In genomic region chr19:4083826-4084225, GRCm38 (mm10) we compare ENCODE assay signal across 31 mouse cellular contexts. TPM values are rescaled to one million over a fixed set of nuclear protein-coding genes. Genes with fewer than 3 reads are reported as not detected.
DNase-seq lines count a peak whose midpoint lies in the region; ATAC-seq and TF ChIP-seq lines count a peak whose summit lies in the region.
"Had no signal": no experiment of that assay in that cellular context is flagged by ENCODE, and none has a peak within 500 bp of the region (broad histone marks: within the 10 kb centered on the region; RNA-seq: fewer than 3 reads in every experiment).

No protein-coding gene starts in this region.

- H3K27me3 ChIP-seq in heart, embryonic 12.5 days (replicated peaks) = peaks cover 51% of the 10 kb centered on the region
- no peaks in the 10 kb centered on the region for H3K27me3 ChIP-seq in lung, embryonic 14.5 days (ENCODE audit: insufficient read depth, low read length)
- peaks cover 0 to 1% of the 10 kb centered on the region in 2 experiments; a peak in 2 of 4 replicates for H3K27me3 ChIP-seq in MEL (ENCODE audit: control insufficient read depth in 1 of 2, insufficient read depth in 2 of 2, low read length in 2 of 2)
- H3K27me3 ChIP-seq in limb, embryonic 12.5 days = peaks cover 17% of the 10 kb centered on the region; the same call in 1 of the 2 replicates
- H3K27me3 ChIP-seq in midbrain, embryonic 13.5 days = 0 out of 2 replicates have a peak, but pooled peaks cover 3% of the 10 kb centered on the region
- 0 out of 2 replicates have a peak, but pooled peaks cover 2% of the 10 kb centered on the region for H3K27me3 ChIP-seq in midbrain, embryonic 15.5 days (replicated peaks)
- H3K27me3 ChIP-seq: limb, embryonic 13.5 days; neural tube, embryonic 13.5 days had no signal

- H3K36me3 ChIP-seq in heart, embryonic 12.5 days = no peaks in the 10 kb centered on the region
- no peaks in the 10 kb centered on the region for H3K36me3 ChIP-seq in lung, embryonic 14.5 days (ENCODE audit: insufficient read depth)
- H3K36me3 ChIP-seq in MEL (ENCODE audit: control insufficient read depth in 1 of 2, insufficient read depth in 2 of 2, low read length in 2 of 2) = no peaks in the 10 kb centered on the region
- H3K36me3 ChIP-seq in limb, embryonic 12.5 days = no peaks in the 10 kb centered on the region
- H3K36me3 ChIP-seq in midbrain, embryonic 13.5 days = no peaks in the 10 kb centered on the region
- H3K36me3 ChIP-seq in midbrain, embryonic 15.5 days (replicated peaks) = no peaks in the 10 kb centered on the region
- H3K36me3 ChIP-seq: embryonic facial prominence, embryonic 10.5 days; heart, embryonic 15.5 days; limb, embryonic 13.5 days; neural tube, embryonic 13.5 days had no signal

- WGBS in heart, embryonic 12.5 days = 32% methylated on average over 8 of the region's 8 CpGs
- WGBS in lung, embryonic 14.5 days = 23% methylated on average over 8 of the region's 8 CpGs
- 28% methylated on average over 8 of the region's 8 CpGs for WGBS in limb, embryonic 12.5 days
- 23% methylated on average over 8 of the region's 8 CpGs for WGBS in midbrain, embryonic 13.5 days
- WGBS in midbrain, embryonic 15.5 days = 31% methylated on average over 8 of the region's 8 CpGs

- DNase-seq in heart, postnatal 14 days = no peak
- DNase-seq in lung, embryonic 14.5 days = peak; percentile 15
- no peak for DNase-seq in lung, postnatal 10 days
- DNase-seq in MEL (ENCODE audit: low read depth, low spot score) = no peak
- DNase-seq: adrenal gland, postnatal 10 days; B cell, adult 2 months; forebrain, postnatal 0 days; gastrocnemius, postnatal 14 days; heart, adult 2 months; kidney, postnatal 10 days; layer of hippocampus, postnatal 36 days; lung, postnatal 36 days; thymus, postnatal 14 days had no signal

- peak; percentile 41 for TF ChIP-seq CTCF in lung, embryonic 14.5 days (IDR thresholded peaks at IDR 0.05; ENCODE audit: low read depth)
- TF ChIP-seq CTCF in MEL (IDR thresholded peaks at IDR 0.05 in 2 of 3, conservative IDR thresholded peaks at IDR 0.05 in 1 of 3; ENCODE audit: control insufficient read depth in 1 of 3, insufficient read depth in 1 of 3, low read depth in 2 of 3, low read length in 3 of 3, poor library complexity in 1 of 3, severe bottlenecking in 1 of 3) = peak in 2 of 3 experiments; percentile 0 to 10; a peak in 1 of 6 replicates

- H3K4me1 ChIP-seq in heart, embryonic 12.5 days (replicated peaks) = no peaks in the 10 kb centered on the region
- H3K4me1 ChIP-seq in lung, embryonic 14.5 days (ENCODE audit: insufficient read depth) = no peaks in the 10 kb centered on the region
- peaks cover 0 to 5% of the 10 kb centered on the region in 2 experiments; a peak in 1 of 4 replicates for H3K4me1 ChIP-seq in MEL (ENCODE audit: control insufficient read depth in 1 of 2, insufficient read depth in 2 of 2, low read length in 2 of 2)
- H3K4me1 ChIP-seq in limb, embryonic 12.5 days (replicated peaks) = 0 out of 2 replicates have a peak, but pooled peaks cover 7% of the 10 kb centered on the region
- H3K4me1 ChIP-seq in midbrain, embryonic 13.5 days (replicated peaks) = no peaks in the 10 kb centered on the region
- no peaks in the 10 kb centered on the region for H3K4me1 ChIP-seq in midbrain, embryonic 15.5 days
- H3K4me1 ChIP-seq: limb, embryonic 13.5 days; neural tube, embryonic 13.5 days had no signal

- intact Hi-C loops in heart, postnatal 14 days (cut with DNase I) = no loop called here

- H3K4me2 ChIP-seq in heart, embryonic 12.5 days = no peak overlapping the region
- H3K4me2 ChIP-seq in lung, embryonic 14.5 days = no peak overlapping the region
- 0 out of 2 replicates have a peak overlapping the region, but pooled peaks have one; percentile 5 for H3K4me2 ChIP-seq in limb, embryonic 12.5 days
- no peak overlapping the region for H3K4me2 ChIP-seq in midbrain, embryonic 13.5 days (replicated peaks)
- H3K4me2 ChIP-seq in midbrain, embryonic 15.5 days = no peak overlapping the region
- H3K4me2 ChIP-seq: heart, embryonic 15.5 days; limb, embryonic 13.5 days; neural tube, embryonic 13.5 days had no signal

- H3K9me3 ChIP-seq in heart, embryonic 12.5 days (replicated peaks) = no peaks in the 10 kb centered on the region
- H3K9me3 ChIP-seq in lung, embryonic 14.5 days (ENCODE audit: low read depth, low read length) = no peaks in the 10 kb centered on the region
- no peaks in the 10 kb centered on the region for H3K9me3 ChIP-seq in MEL (replicated peaks; ENCODE audit: insufficient read depth, low read length)
- H3K9me3 ChIP-seq in limb, embryonic 12.5 days = no peaks in the 10 kb centered on the region
- H3K9me3 ChIP-seq in midbrain, embryonic 13.5 days = no peaks in the 10 kb centered on the region
- no peaks in the 10 kb centered on the region for H3K9me3 ChIP-seq in midbrain, embryonic 15.5 days
- H3K9me3 ChIP-seq: embryonic facial prominence, embryonic 10.5 days; heart, embryonic 15.5 days; limb, embryonic 13.5 days; neural tube, embryonic 13.5 days had no signal

- no peak overlapping the region for H3K9ac ChIP-seq in heart, embryonic 12.5 days
- no peak overlapping the region for H3K9ac ChIP-seq in lung, embryonic 14.5 days
- H3K9ac ChIP-seq in MEL (ENCODE audit: control insufficient read depth, low read depth, low read length, poor library complexity, severe bottlenecking) = no peak overlapping the region
- H3K9ac ChIP-seq in limb, embryonic 12.5 days (replicated peaks) = no peak overlapping the region
- H3K9ac ChIP-seq in midbrain, embryonic 13.5 days (replicated peaks) = no peak overlapping the region
- no peak overlapping the region for H3K9ac ChIP-seq in midbrain, embryonic 15.5 days
- H3K9ac ChIP-seq: forebrain, postnatal 0 days; heart, embryonic 15.5 days; limb, embryonic 13.5 days; liver, embryonic 14.5 days; neural tube, embryonic 13.5 days had no signal

- no peak for TF ChIP-seq POLR2A in MEL (IDR thresholded peaks at IDR 0.05; ENCODE audit: control insufficient read depth in 1 of 2, insufficient read depth in 1 of 2, low read depth in 1 of 2, low read length in 2 of 2, poor library complexity in 1 of 2)

- ATAC-seq in heart, embryonic 12.5 days (ENCODE audit: insufficient number of reproducible peaks, low FRiP score) = peak; percentile 7; the same call in 1 of the 2 replicates
- ATAC-seq in lung, embryonic 14.5 days (ENCODE audit: insufficient read depth) = peak; percentile 31; the same call in 1 of the 2 replicates
- ATAC-seq in limb, embryonic 12.5 days (ENCODE audit: insufficient number of reproducible peaks, insufficient read depth, low FRiP score, low TSS enrichment, low read depth) = no peak
- no peak for ATAC-seq in midbrain, embryonic 13.5 days
- ATAC-seq in midbrain, embryonic 15.5 days (replicated peaks) = no peak
- ATAC-seq: forebrain, postnatal 0 days; intestine, postnatal 0 days; midbrain, embryonic 16.5 days had no signal

- H3K4me3 ChIP-seq in heart, embryonic 12.5 days = no peak overlapping the region
- no peak overlapping the region for H3K4me3 ChIP-seq in lung, embryonic 14.5 days (ENCODE audit: low read depth, low read length)
- H3K4me3 ChIP-seq in MEL (ENCODE audit: control insufficient read depth in 1 of 2, insufficient read depth in 1 of 2, low read depth in 2 of 2, low read length in 2 of 2) = no peak overlapping the region
- no peak overlapping the region for H3K4me3 ChIP-seq in limb, embryonic 12.5 days (replicated peaks)
- no peak overlapping the region for H3K4me3 ChIP-seq in midbrain, embryonic 13.5 days (replicated peaks)
- H3K4me3 ChIP-seq in midbrain, embryonic 15.5 days = no peak overlapping the region
- H3K4me3 ChIP-seq: embryonic facial prominence, embryonic 10.5 days; heart, adult 2 months; heart, embryonic 15.5 days; layer of hippocampus, adult 2 months; limb, embryonic 13.5 days; myocyte; neural tube, embryonic 13.5 days had no signal

- no peak overlapping the region for H3K27ac ChIP-seq in heart, embryonic 12.5 days (ENCODE audit: poor library complexity, severe bottlenecking)
- H3K27ac ChIP-seq in lung, embryonic 14.5 days (ENCODE audit: low read depth) = no peak overlapping the region
- H3K27ac ChIP-seq in MEL (ENCODE audit: control insufficient read depth, low read depth, low read length) = no peak overlapping the region
- H3K27ac ChIP-seq in limb, embryonic 12.5 days = no peak overlapping the region
- no peak overlapping the region for H3K27ac ChIP-seq in midbrain, embryonic 13.5 days
- H3K27ac ChIP-seq in midbrain, embryonic 15.5 days = no peak overlapping the region
- H3K27ac ChIP-seq: embryonic facial prominence, embryonic 10.5 days; heart, adult 2 months; heart, embryonic 15.5 days; layer of hippocampus, adult 2 months; limb, embryonic 13.5 days; liver, embryonic 14.5 days; neural tube, embryonic 13.5 days had no signal

- TF ChIP-seq EP300 in MEL (IDR thresholded peaks at IDR 0.05; ENCODE audit: low read depth in 1 of 2, low read length in 2 of 2) = no peak

- TF ChIP-seq RAD21 in MEL (IDR thresholded peaks at IDR 0.05; ENCODE audit: low read depth, low read length) = no peak

- no peaks in the 10 kb centered on the region for H3K79me2 ChIP-seq in MEL (ENCODE audit: control insufficient read depth, insufficient read depth, low read length, poor library complexity)

RNA-seq across cellular contexts. Expression of gene Cabp2, which starts 2.4 kb away (rescaled TPM):
- polyA plus RNA-seq in heart, embryonic 12.5 days (2016; fragmentation: Nextera tagmentation; extraction: Ambion mirVana) = not detected in 2 replicates
- total RNA-seq in heart, postnatal 14 days (2021) = not detected
- polyA plus RNA-seq in lung, embryonic 14.5 days (2014; fragmentation: Nextera tagmentation; extraction: Ambion mirVana) = not detected in 2 replicates
- total RNA-seq in MEL (2012; rRNA removed) = not detected in 2 replicates
- polyA plus RNA-seq in MEL (2012; ENCODE audit: insufficient read depth in 1 of 2, insufficient read length in 2 of 2, low read depth in 1 of 2, low replicate concordance in 2 of 2, missing spikeins in 1 of 2) = under 1 TPM in 1 of 2 experiments, not detected in 1; 0.14 TPM
- not detected in 2 replicates for polyA plus RNA-seq in limb, embryonic 12.5 days (2016; fragmentation: Nextera tagmentation; extraction: Ambion mirVana)
- polyA plus RNA-seq in midbrain, embryonic 13.5 days (2015; fragmentation: Nextera tagmentation; extraction: Ambion mirVana) = not detected in 2 replicates
- 0.22 TPM in 1 of 2 replicates, not detected in the other for polyA plus RNA-seq in midbrain, embryonic 15.5 days (2015; fragmentation: Nextera tagmentation; extraction: Ambion mirVana)
- total RNA-seq: CH12.LX; forebrain, postnatal 0 days; gastrocnemius, postnatal 14 days; heart, adult 2 months; hematopoietic stem cell, adult 5-6 weeks; layer of hippocampus, adult 2 months; layer of hippocampus, postnatal 36 days; left cerebral cortex, postnatal 10 days; megakaryocyte-erythroid progenitor cell, adult 5-6 weeks had no signal
- polyA plus RNA-seq: cortical plate, adult 2 months; embryonic facial prominence, embryonic 10.5 days; forebrain, postnatal 0 days; heart, adult 2 months; heart, embryonic 15.5 days; intestine, postnatal 0 days; limb, embryonic 13.5 days; midbrain, embryonic 16.5 days; myocyte; neural tube, embryonic 13.5 days had no signal

RNA-seq across cellular contexts. Expression of gene Cdk2ap2, which starts 13.2 kb away (rescaled TPM):
- polyA plus RNA-seq in heart, embryonic 12.5 days (2016; fragmentation: Nextera tagmentation; extraction: Ambion mirVana) = 54.4 and 57.6 TPM in 2 replicates
- total RNA-seq in heart, postnatal 14 days (2021) = 10 to 100 TPM; 24.2 to 27.5 TPM
- polyA plus RNA-seq in lung, embryonic 14.5 days (2014; fragmentation: Nextera tagmentation; extraction: Ambion mirVana) = 76.6 and 76.8 TPM in 2 replicates
- 53.4 and 53.5 TPM in 2 replicates for total RNA-seq in MEL (2012; rRNA removed)
- polyA plus RNA-seq in MEL (2012; ENCODE audit: insufficient read depth in 1 of 2, insufficient read length in 2 of 2, low read depth in 1 of 2, low replicate concordance in 2 of 2, missing spikeins in 1 of 2) = 10 to 100 TPM in 1 of 2 experiments, not detected in 1; 97.6 TPM
- polyA plus RNA-seq in limb, embryonic 12.5 days (2016; fragmentation: Nextera tagmentation; extraction: Ambion mirVana) = 66.9 and 67.1 TPM in 2 replicates
- polyA plus RNA-seq in midbrain, embryonic 13.5 days (2015; fragmentation: Nextera tagmentation; extraction: Ambion mirVana) = 78.7 and 82.1 TPM in 2 replicates
- 92.3 and 92.9 TPM in 2 replicates for polyA plus RNA-seq in midbrain, embryonic 15.5 days (2015; fragmentation: Nextera tagmentation; extraction: Ambion mirVana)

RNA-seq across cellular contexts. Expression of gene Pitpnm1, which starts 16.0 kb away (rescaled TPM):
- polyA plus RNA-seq in heart, embryonic 12.5 days (2016; fragmentation: Nextera tagmentation; extraction: Ambion mirVana) = 23.3 and 23.5 TPM in 2 replicates
- total RNA-seq in heart, postnatal 14 days (2021) = 10 to 100 TPM; 25.0 to 26.4 TPM
- 5.5 and 7.3 TPM in 2 replicates for polyA plus RNA-seq in lung, embryonic 14.5 days (2014; fragmentation: Nextera tagmentation; extraction: Ambion mirVana)
- 18.4 and 25.3 TPM in 2 replicates for total RNA-seq in MEL (2012; rRNA removed)
- 10 to 100 TPM in 1 of 2 experiments, not detected in 1; 51.2 TPM for polyA plus RNA-seq in MEL (2012; ENCODE audit: insufficient read depth in 1 of 2, insufficient read length in 2 of 2, low read depth in 1 of 2, low replicate concordance in 2 of 2, missing spikeins in 1 of 2)
- 11.6 and 13.0 TPM in 2 replicates for polyA plus RNA-seq in limb, embryonic 12.5 days (2016; fragmentation: Nextera tagmentation; extraction: Ambion mirVana)
- 45.0 and 45.9 TPM in 2 replicates for polyA plus RNA-seq in midbrain, embryonic 13.5 days (2015; fragmentation: Nextera tagmentation; extraction: Ambion mirVana)
- polyA plus RNA-seq in midbrain, embryonic 15.5 days (2015; fragmentation: Nextera tagmentation; extraction: Ambion mirVana) = 97.7 and 102 TPM in 2 replicates

RNA-seq across cellular contexts. Expression of gene Gstp3, which starts 24.5 kb away (rescaled TPM):
- 0.69 TPM in 1 of 2 replicates, not detected in the other for polyA plus RNA-seq in heart, embryonic 12.5 days (2016; fragmentation: Nextera tagmentation; extraction: Ambion mirVana)
- not detected for total RNA-seq in heart, postnatal 14 days (2021)
- polyA plus RNA-seq in lung, embryonic 14.5 days (2014; fragmentation: Nextera tagmentation; extraction: Ambion mirVana) = not detected in 2 replicates
- not detected in 2 replicates for total RNA-seq in MEL (2012; rRNA removed)
- under 1 TPM in 1 of 2 experiments, not detected in 1; 0.84 TPM for polyA plus RNA-seq in MEL (2012; ENCODE audit: insufficient read depth in 1 of 2, insufficient read length in 2 of 2, low read depth in 1 of 2, low replicate concordance in 2 of 2, missing spikeins in 1 of 2)
- polyA plus RNA-seq in limb, embryonic 12.5 days (2016; fragmentation: Nextera tagmentation; extraction: Ambion mirVana) = not detected in 2 replicates
- not detected in 2 replicates for polyA plus RNA-seq in midbrain, embryonic 13.5 days (2015; fragmentation: Nextera tagmentation; extraction: Ambion mirVana)
- polyA plus RNA-seq in midbrain, embryonic 15.5 days (2015; fragmentation: Nextera tagmentation; extraction: Ambion mirVana) = not detected in 2 replicates
- total RNA-seq: forebrain, postnatal 0 days; gastrocnemius, postnatal 14 days; heart, adult 2 months; layer of hippocampus, adult 2 months; layer of hippocampus, postnatal 36 days; left cerebral cortex, postnatal 10 days had no signal
- polyA plus RNA-seq: cortical plate, adult 2 months; embryonic facial prominence, embryonic 10.5 days; forebrain, postnatal 0 days; limb, embryonic 13.5 days; midbrain, embryonic 16.5 days; neural tube, embryonic 13.5 days had no signal

RNA-seq across cellular contexts. Expression of gene Gstp2, which starts 38.0 kb away (rescaled TPM):
- polyA plus RNA-seq in heart, embryonic 12.5 days (2016; fragmentation: Nextera tagmentation; extraction: Ambion mirVana) = 3.6 and 7.1 TPM in 2 replicates
- 10 to 100 TPM; 80.8 to 90.7 TPM for total RNA-seq in heart, postnatal 14 days (2021)
- 2.9 and 3.4 TPM in 2 replicates for polyA plus RNA-seq in lung, embryonic 14.5 days (2014; fragmentation: Nextera tagmentation; extraction: Ambion mirVana)
- 7.4 TPM in 1 of 2 replicates, not detected in the other for total RNA-seq in MEL (2012; rRNA removed)
- polyA plus RNA-seq in MEL (2012; ENCODE audit: insufficient read depth in 1 of 2, insufficient read length in 2 of 2, low read depth in 1 of 2, low replicate concordance in 2 of 2, missing spikeins in 1 of 2) = under 1 TPM in 1 of 2 experiments, not detected in 1; 0.65 TPM
- 1.8 and 10.6 TPM in 2 replicates for polyA plus RNA-seq in limb, embryonic 12.5 days (2016; fragmentation: Nextera tagmentation; extraction: Ambion mirVana)
- 1.3 and 3.9 TPM in 2 replicates for polyA plus RNA-seq in midbrain, embryonic 13.5 days (2015; fragmentation: Nextera tagmentation; extraction: Ambion mirVana)
- polyA plus RNA-seq in midbrain, embryonic 15.5 days (2015; fragmentation: Nextera tagmentation; extraction: Ambion mirVana) = 2.7 and 5.6 TPM in 2 replicates
- total RNA-seq: hematopoietic stem cell, adult 5-6 weeks; megakaryocyte-erythroid progenitor cell, adult 5-6 weeks had no signal

Comparison
In these comparisons a context has a peak if more than half of its experiments do, and no peak if none do; other contexts are left out.
1. ATAC-seq: peak in heart, embryonic 12.5 days (single experiment) and lung, embryonic 14.5 days (single experiment); none in limb, embryonic 12.5 days (single experiment), midbrain, embryonic 13.5 days (single experiment) and midbrain, embryonic 15.5 days (single experiment).